Mouse (Mus musculus): ENCODE data around the gene Smim5.
"Not testable (repeated sequence)": the region's sequence is repeated elsewhere in the genome, so short reads cannot be mapped to it uniquely, and the experiment has no call there.

Smim5 gene

DNA sequence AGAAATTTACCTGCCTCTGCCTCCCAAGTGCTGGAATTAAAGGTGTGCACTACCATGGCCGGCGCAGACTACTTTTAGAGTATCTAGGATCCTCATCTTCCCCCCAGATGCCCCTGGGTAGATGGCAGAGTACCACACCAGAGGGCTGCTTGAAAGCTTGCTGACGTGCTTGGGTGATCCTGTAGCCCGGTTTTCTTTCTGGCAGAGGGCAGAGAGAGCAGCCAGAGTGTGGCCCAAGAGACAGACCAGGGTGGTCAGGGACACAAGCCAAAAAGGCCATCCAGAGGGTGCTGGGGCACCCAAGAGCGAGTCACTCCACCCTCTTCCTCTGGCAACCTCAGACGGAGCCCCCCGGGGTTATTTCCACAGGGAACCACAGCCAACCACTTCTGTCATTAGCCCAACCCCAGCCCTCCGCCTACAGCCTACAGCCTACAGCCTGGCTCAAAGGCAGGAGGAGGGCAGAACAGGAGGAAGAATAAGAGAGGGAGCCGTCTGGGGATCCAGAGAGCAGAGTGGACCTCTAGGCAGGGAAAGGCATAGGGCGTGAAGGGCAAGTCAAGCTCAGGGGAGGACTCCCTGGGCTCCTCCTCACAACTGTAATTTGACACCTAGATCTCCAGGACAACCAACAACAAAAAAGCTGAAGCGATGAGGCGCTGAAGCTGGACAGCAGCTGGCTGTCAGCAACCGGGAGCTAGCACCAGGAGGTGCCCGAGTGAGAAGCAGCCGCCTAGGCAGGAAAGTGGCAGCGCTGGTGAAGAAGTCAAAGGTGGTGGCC is at the start of gene Smim5:
Gene Smim5 (plus strand): TSS at position 481 of the 781 bp plus-strand sequence.
- DNase-seq (ENCODE audit: low read depth, low spot score): peak; percentile 44

- DNase-seq (ENCODE audit: low read depth, low spot score): no peak
Measured at GRCm38 (mm10) chr11:115854674-115855073, 45.1 kb upstream of the Smim5 start.

DNA sequence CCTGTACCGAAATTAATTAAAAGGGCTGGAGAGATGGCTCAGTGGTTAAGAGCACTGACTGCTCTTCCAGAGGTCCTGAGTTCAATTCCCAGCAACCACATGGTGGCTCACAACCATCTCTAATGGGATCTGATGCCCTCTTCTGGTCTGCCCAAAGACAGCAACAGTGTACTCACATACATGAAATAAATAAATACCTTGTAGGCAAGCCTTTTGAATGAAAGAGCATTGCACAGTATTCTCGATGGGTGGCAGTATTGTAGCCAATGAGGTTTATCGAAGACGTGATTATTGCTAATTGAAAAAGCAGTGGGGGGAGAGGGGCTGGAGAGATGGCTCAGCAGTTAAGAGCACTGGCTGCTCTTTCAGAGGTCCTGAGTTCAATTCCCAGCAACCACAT is 42.6 kb upstream of the Smim5 start:
- not testable (repeated sequence) for DNase-seq (ENCODE audit: low read depth, low spot score)

DNA sequence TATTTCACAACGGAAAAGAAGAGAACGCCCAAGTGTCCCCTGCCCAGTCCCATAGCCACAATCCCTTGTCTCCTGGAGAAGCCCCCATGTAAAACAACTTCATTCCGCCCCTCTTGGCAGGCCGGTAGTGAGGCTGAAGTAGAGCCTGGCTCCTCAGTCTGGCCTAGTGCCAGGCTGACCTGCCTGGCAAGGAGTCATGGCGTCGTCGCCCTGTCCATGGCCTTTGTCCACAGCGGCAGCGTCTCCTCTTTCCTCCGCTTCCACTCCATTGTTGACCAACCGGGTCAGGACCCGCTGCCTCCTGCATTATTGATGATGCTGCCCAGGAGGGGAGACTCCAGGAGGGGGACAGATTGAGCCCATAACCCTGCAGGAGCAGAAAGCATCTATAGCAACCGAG is 41.8 kb upstream of the Smim5 start:
- no peak for DNase-seq (ENCODE audit: low read depth, low spot score)

DNA sequence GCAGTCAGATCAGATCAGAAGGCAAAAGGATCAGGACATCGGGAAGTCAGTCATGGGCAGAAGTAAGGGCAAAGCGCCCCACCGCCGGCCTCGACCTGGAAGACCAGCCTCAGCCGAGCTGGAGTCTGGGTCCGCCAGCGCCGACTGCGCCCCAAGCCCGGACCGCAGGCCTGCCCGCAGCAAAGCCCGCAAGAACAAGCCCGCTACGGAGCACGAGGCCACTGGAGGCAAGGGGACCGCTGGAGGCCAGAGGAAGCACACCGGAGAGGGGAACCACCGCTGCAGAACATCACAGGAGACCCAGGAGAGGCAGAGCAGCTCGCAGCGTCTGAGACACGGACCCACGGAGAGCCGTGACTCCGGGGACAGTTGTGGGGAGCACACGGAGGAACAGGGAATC is 41.4 kb upstream of the Smim5 start, which contains the start of gene Myo15b:
Gene Myo15b (plus strand): TSS at position 53 of the 400 bp plus-strand sequence.
- DNase-seq (ENCODE audit: low read depth, low spot score): no peak

DNA sequence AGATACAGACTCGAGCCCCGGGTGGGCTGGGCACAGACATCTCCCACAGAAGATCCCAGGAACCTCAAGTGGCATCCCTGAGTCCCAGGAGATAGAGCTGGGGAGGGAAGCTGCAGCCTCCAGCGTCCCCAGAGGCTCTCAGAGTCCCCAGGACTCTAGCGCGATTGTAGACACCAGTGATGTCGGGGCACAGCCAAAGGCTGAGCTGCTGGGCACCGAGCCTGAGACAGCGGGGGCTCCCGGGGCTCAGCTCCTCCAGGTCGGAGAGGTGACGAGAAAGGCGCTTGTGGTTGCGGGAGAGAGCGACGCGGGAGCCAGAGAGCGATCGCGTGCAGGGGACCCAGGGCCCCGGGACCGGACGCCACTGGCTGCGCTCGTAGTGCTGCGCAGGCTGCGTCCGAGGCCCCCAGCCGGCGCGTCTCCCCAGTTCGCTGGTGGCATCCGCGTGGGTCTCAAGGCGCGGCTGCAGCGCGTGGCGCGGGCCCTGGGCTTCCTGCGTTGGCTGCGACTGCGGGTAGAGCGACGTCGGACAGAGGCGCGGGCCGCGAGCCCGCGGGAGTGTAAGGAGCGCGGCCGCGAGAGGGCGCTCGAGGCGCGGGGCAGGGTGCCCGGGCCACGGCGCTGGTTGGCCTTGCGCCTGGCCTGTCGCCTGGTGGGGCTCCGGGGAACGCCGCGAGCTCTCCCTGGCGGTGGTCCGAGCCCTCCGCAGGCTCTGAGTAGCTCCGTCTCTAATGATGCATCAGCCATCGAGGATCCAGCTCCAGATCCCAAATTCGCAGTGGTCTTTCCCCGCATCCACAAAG is 40.4 kb upstream of the Smim5 start:
- peak; percentile 80 for DNase-seq (ENCODE audit: low read depth, low spot score)

- no peak for DNase-seq (ENCODE audit: low read depth, low spot score)
Measured at GRCm38 (mm10) chr11:115863895-115864294, 35.9 kb upstream of the Smim5 start.

DNA sequence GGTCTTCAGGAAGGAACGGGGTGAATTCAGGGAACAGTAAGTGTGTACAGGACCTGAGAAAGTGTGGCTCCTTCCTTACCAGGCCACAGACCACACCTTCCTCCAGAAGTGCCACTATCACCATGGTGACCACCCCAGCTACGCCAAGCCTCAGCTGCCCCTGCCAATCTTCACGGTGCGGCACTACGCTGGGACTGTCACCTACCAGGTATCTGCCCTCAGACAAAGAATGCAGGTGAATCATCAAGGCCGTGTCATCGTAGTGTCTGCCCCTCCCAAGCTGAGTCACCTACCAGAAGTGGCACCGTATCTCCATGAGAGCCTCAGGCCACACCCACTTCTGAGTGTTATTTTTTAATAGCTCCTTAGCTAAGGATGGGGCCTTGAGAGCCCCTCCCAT is 30.4 kb upstream of the Smim5 start:
- no peak for DNase-seq (ENCODE audit: low read depth, low spot score)

DNA sequence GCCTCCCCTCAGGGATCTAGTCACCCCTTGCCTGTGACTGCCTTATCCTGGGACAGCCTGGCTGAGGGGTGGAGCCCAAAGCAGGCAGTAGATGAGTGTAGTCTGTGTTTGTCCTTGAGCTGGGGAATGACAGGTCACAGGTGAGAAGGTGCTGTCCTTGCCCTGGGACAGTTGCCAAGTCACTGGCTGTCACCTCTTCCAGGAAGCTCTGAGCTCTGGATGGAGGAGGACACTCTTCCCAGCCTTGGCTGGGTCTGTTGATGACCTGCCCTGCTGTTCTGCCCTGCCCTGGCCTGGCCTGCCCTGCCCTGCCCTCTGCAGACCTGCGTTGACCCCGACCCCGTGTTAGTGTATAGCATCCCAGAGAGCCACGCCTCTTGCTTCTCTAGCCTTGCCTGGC is 27.3 kb upstream of the Smim5 start:
- no peak for DNase-seq (ENCODE audit: low read depth, low spot score)

- DNase-seq (ENCODE audit: low read depth, low spot score): no peak
Measured at GRCm38 (mm10) chr11:115875935-115876334, 23.8 kb upstream of the Smim5 start.

GRCm38 (mm10) chr11:115876438-115876837 is 23.3 kb upstream of the Smim5 start:
- DNase-seq (ENCODE audit: low read depth, low spot score): no peak

GRCm38 (mm10) chr11:115877174-115877755 is 22.5 kb upstream of the Smim5 start:
- DNase-seq (ENCODE audit: low read depth, low spot score): no peak

DNA sequence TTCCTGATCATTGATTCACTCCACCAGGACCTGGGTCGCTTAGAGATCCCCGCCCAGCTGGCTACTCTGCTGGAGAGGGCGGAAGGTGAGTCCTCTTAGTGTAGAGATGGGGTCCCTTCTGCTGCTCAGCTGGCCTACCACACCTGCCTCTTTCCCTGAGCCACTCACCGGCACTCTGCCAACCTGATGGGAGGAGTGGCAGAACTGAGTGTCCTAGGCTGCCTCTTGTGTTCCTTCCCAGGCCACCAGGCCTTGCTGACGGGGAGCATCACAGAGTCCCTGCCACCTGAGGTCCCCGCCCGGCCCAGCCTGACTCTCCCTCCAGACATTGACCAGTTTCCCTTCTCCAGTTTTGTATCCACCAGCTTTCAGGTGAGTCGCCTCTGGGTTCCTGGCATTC is 21.7 kb upstream of the Smim5 start:
- no peak for DNase-seq (ENCODE audit: low read depth, low spot score)

- DNase-seq (ENCODE audit: low read depth, low spot score): no peak
Measured at GRCm38 (mm10) chr11:115881002-115881401, 18.8 kb upstream of the Smim5 start.

- no peak for DNase-seq (ENCODE audit: low read depth, low spot score)
Measured at GRCm38 (mm10) chr11:115883251-115883650, 16.5 kb upstream of the Smim5 start.

GRCm38 (mm10) chr11:115884361-115884760 is 15.4 kb upstream of the Smim5 start:
- DNase-seq (ENCODE audit: low read depth, low spot score): no peak

DNA sequence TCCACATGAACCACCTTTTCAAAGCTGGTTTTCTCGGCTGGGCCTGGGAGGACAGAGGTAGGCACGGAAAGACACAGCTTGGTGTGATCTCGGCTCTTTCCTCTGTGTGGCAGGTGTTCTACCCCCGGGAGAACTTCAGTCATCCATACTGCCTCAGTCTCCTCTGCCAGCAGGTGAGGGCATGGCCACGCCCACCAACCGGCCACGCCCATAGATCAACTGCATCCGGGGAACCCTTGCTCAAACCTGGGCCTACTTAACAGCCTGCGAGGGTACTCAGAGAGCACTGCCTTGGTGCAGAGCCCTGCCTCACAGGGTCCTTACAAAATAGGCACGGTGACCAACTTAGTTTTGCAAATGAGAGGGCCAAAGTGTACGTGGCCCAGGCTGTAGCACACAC is 14.5 kb upstream of the Smim5 start:
- no peak for DNase-seq (ENCODE audit: low read depth, low spot score)

DNA sequence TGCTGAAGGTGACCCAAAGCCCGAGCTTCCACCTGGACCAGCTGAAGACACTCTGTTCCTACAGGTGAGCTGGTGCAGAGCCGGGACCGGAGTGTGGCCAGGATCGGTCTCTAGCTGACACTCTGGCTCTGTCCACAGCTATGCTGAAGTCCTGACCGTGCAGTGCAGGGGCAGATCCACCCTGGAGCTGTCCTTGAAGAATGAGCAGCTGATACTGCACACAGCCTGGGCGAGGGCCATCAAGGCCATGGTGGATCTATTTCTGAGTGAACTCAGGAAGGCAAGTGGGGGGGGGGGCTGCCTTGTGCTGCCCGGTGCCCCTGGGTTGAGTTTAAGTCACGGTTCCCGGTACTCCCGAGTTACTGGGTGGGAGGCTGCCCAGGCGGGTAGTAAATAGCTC is 13.3 kb upstream of the Smim5 start:
- DNase-seq (ENCODE audit: low read depth, low spot score): no peak

GRCm38 (mm10) chr11:115888020-115888419 is 11.7 kb upstream of the Smim5 start:
- no peak for DNase-seq (ENCODE audit: low read depth, low spot score)

DNA sequence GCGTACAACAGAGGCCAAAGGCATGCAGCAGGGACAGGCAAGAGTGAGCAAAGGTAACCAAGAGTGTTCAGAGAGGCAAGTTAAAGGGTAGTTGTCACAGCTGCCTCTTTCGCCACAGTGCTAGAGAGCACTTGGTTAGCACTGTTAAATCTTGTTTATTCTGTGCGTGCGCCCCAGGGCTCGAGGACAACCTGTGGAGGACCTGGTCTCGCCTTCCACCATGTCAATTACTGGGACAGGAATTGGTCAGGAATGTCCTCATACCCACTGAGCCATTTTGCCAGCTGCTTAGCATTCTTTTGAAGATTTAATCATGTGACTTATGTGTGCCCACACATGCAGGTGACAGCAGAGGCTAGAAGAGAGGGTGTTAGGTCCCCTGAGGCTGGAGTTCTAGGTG is 10.6 kb upstream of the Smim5 start:
- DNase-seq (ENCODE audit: low read depth, low spot score): no peak

GRCm38 (mm10) chr11:115892213-115892612 is 7.6 kb upstream of the Smim5 start:
- DNase-seq (ENCODE audit: low read depth, low spot score): no peak

DNA sequence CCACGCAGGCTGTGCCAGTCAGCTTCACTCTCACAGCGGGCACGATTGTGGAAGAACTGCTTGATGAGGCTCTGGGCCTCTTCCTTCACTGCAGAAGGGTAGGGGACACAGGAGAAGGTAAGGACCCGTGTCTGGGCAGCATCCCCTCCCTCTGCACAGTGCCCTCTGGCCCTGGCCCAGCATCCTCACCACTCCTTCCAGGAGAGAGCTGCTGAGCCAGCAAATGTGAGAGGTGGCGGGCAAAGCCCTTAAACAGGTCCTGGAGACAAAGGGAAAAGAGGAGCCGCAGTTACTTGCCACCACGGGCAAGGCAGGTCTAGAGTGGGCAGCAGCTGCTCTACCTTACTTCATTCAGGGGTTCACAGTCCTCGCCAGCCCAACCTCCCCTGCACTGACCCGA is 6.7 kb upstream of the Smim5 start:
- DNase-seq (ENCODE audit: low read depth, low spot score): no peak
